Mouse (Mus musculus) small intestine, adult 2 months (tissue): ENCODE data around the gene Ubiad1. TPM values are rescaled to one million over a fixed set of nuclear protein-coding genes. Genes with fewer than 3 reads are reported as not detected.

Source experiments
- H3K27ac ChIP-seq: fragments of 200-500 bp; 2 replicates; pipeline ENCODE4 v1.5.1; 2012; ENCODE audit warnings: low read depth, low read length, control low read depth, inconsistent platforms; ENCODE audit not compliant: insufficient read depth
- H3K27me3 ChIP-seq: fragments of 200-500 bp; 2 replicates; pipeline ENCODE4 v1.6.1; 2012; ENCODE audit warnings: mild to moderate bottlenecking, moderate library complexity, low read length, inconsistent platforms; ENCODE audit not compliant: control insufficient read depth, insufficient read depth
- H3K36me3 ChIP-seq: fragments of 200-500 bp; 2 replicates; pipeline ENCODE4 v1.6.1; 2012; ENCODE audit warnings: mild to moderate bottlenecking, low read length, control low read depth, inconsistent platforms; ENCODE audit not compliant: control insufficient read depth, insufficient read depth
- H3K4me1 ChIP-seq: fragments of 200-500 bp; 2 replicates; pipeline ENCODE4 v1.6.1; 2012; ENCODE audit warnings: low read length, inconsistent platforms, mixed read lengths; ENCODE audit not compliant: control insufficient read depth, insufficient read depth, insufficient read length
- H3K4me3 ChIP-seq: fragments of 200-500 bp; 2 replicates; pipeline ENCODE4 v1.5.1; 2012; ENCODE audit warnings: low read depth, mild to moderate bottlenecking, control low read depth, inconsistent platforms, low read length, moderate library complexity
- CTCF ChIP-seq: fragments of 200-500 bp; IDR thresholded peaks from 2 replicates; pipeline ENCODE4 v1.5.1; 2012; ENCODE audit warnings: low read depth, mild to moderate bottlenecking, control low read depth, inconsistent platforms, low read length, moderate library complexity, mixed read lengths; ENCODE audit not compliant: insufficient replicate concordance, insufficient read length; ENCODE audit errors: extremely low read depth
- POLR2A ChIP-seq: fragments of 200-500 bp; IDR thresholded peaks from 2 replicates; pipeline ENCODE4 v1.6.1; 2012; ENCODE audit warnings: low read depth, mild to moderate bottlenecking, control low read depth, inconsistent platforms, low read length, moderate library complexity
- WGBS: fragments of 180-500 bp; shearing (Covaris S2); methylation state at CpG from one replicate; pipeline ENCODE4 v1.1.7; 2018; 5-methylcytosine and 5-hydroxymethylcytosine counted together
- polyA plus RNA-seq: library from polyadenylated mRNA; depleted of rRNA; stranded (reverse); fragments of >200 nt; gene quantifications from 2 replicates; pipeline ENCODE4 v1.2.3, GENCODE M21; 2012

Gene Ubiad1
- polyA plus RNA-seq, 1 experiment = 8.5 TPM

GRCm38 (mm10) chr4:148426950-148427850 is 17.4 kb downstream of the Ubiad1 start:
- TF ChIP-seq POLR2A (no peak), CTCF (no peak)
- H3K4me1 ChIP-seq = no peaks in the 10 kb centered on the region
- 78% methylated on average over 10 of the region's 10 CpGs for WGBS
- no peak overlapping the region for H3K27ac ChIP-seq
- H3K36me3 ChIP-seq = no peaks in the 10 kb centered on the region
- H3K4me3 ChIP-seq = no peak overlapping the region
- no peaks in the 10 kb centered on the region for H3K27me3 ChIP-seq

GRCm38 (mm10) chr4:148417559-148417958 is 27.0 kb downstream of the Ubiad1 start:
- no peak overlapping the region for H3K27ac ChIP-seq
- WGBS = 66% methylated on average over 6 of the region's 6 CpGs
- TF ChIP-seq POLR2A = no peak
- TF ChIP-seq CTCF = no peak

GRCm38 (mm10) chr4:148417074-148417526 is 27.5 kb downstream of the Ubiad1 start:
- 32% methylated on average over 11 of the region's 11 CpGs for WGBS

More at GRCm38 (mm10) chr4:148417559-148417958, 27.0 kb downstream of the Ubiad1 start:
- Histone ChIP-seq H3K36me3 (no peaks in the 10 kb centered on the region), H3K4me1 (no peaks in the 10 kb centered on the region), H3K4me3 (no peak overlapping the region), H3K27me3 (peaks cover 3% of the 10 kb centered on the region)

GRCm38 (mm10) chr4:148415575-148415974 is 29.0 kb downstream of the Ubiad1 start:
- TF ChIP-seq CTCF (no peak), POLR2A (no peak)
- no peaks in the 10 kb centered on the region for H3K36me3 ChIP-seq
- H3K27ac ChIP-seq = no peak overlapping the region
- H3K4me3 ChIP-seq = no peak overlapping the region
- H3K27me3 ChIP-seq = peaks cover 3% of the 10 kb centered on the region
- no peaks in the 10 kb centered on the region for H3K4me1 ChIP-seq
- WGBS = 8% methylated on average over 16 of the region's 16 CpGs

More at GRCm38 (mm10) chr4:148417074-148417526, 27.5 kb downstream of the Ubiad1 start:
- Histone ChIP-seq H3K27ac (no peak overlapping the region), H3K4me1 (no peaks in the 10 kb centered on the region), H3K4me3 (no peak overlapping the region), H3K36me3 (no peaks in the 10 kb centered on the region), H3K27me3 (peaks cover 3% of the 10 kb centered on the region)
- no peak for TF ChIP-seq CTCF
- no peak for TF ChIP-seq POLR2A

- no peak overlapping the region for H3K27ac ChIP-seq
- TF ChIP-seq CTCF (no peak), POLR2A (no peak)
- WGBS = 63% methylated on average over 10 of the region's 10 CpGs
- no peaks in the 10 kb centered on the region for H3K36me3 ChIP-seq
- H3K27me3 ChIP-seq = peaks cover 20% of the 10 kb centered on the region
- H3K4me3 ChIP-seq = no peak overlapping the region
- H3K4me1 ChIP-seq = no peaks in the 10 kb centered on the region
Observed at GRCm38 (mm10) chr4:148408256-148408975, 36.2 kb downstream of the Ubiad1 start.

GRCm38 (mm10) chr4:148405255-148405788 is 39.2 kb downstream of the Ubiad1 start:
- peaks cover 25% of the 10 kb centered on the region for H3K27me3 ChIP-seq
- H3K36me3 ChIP-seq = no peaks in the 10 kb centered on the region
- H3K4me3 ChIP-seq = no peak overlapping the region
- no peaks in the 10 kb centered on the region for H3K4me1 ChIP-seq
- TF ChIP-seq POLR2A (no peak), CTCF (no peak)
- 18% methylated on average over 13 of the region's 13 CpGs for WGBS
- H3K27ac ChIP-seq = no peak overlapping the region
